Mouse (Mus musculus): ENCODE measurements around the gene Ddx23. TPM values are rescaled to one million over a fixed set of nuclear protein-coding genes. Genes with fewer than 3 reads are reported as not detected.

Gene Ddx23
- polyA plus RNA-seq, 1 experiment = 59.7 TPM

DNA sequence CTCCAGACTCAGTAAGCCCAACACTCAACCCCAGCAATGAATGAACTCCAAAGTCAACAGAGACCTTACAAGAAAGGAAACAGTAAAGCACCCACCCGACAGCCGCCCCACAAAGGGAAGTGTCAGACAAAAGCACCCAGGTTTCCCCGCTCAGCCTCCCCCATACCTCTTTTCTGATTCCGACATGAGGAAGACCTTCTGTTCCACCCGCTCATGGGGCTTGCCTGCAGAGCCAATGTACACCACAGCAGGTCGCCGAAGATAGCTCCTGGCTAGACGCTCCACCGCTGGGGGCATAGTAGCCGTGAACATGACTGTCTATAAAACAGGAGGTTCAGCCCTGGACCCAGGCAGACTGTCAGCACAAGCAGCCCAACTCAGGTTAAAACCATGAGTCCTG is 15.4 kb downstream of the Ddx23 start:
- 95% methylated on average over 10 of the region's 10 CpGs for WGBS
- DNase-seq = no peak
- no peaks in the 10 kb centered on the region for H3K27me3 ChIP-seq (ENCODE audit: control insufficient read depth, insufficient read depth, low read length)
- no peak overlapping the region for H3K27ac ChIP-seq (ENCODE audit: control insufficient read depth, insufficient read depth, low read length)
- H3K4me3 ChIP-seq (ENCODE audit: control insufficient read depth, insufficient read depth, low read length) = no peak overlapping the region
- no peaks in the 10 kb centered on the region for H3K4me1 ChIP-seq (replicated peaks; ENCODE audit: control insufficient read depth, insufficient read depth, low read length)
- H3K36me3 ChIP-seq (ENCODE audit: control insufficient read depth, insufficient read depth, low read length) = peaks cover 76% of the 10 kb centered on the region
- TF ChIP-seq CTCF (IDR thresholded peaks at IDR 0.05; ENCODE audit: borderline replicate concordance, control insufficient read depth, extremely low read depth, insufficient read depth, low read length, poor library complexity) = no peak
- TF ChIP-seq POLR2A (IDR thresholded peaks at IDR 0.05; ENCODE audit: control insufficient read depth, extremely low read depth, insufficient read depth, low read length, poor library complexity) = no peak

DNA sequence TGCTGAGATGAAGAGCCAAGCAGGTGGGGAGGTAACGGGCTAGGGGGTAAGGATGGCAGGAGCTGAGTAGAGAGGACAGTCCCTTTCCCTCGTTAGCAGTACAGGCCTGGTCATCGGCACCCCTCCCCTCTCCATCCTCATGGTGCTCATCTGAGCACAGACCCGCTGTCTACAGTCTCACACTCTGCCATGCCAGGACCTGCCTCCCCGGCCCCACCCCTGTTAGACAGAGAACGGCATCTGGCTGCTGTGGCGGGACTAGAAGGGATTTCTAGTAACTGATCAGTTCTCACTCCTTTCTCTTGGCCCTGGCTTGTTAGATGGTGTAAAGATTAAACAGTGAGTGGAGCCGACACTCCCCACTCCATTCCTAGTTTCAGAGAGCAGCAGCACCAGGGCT is 16.0 kb downstream of the Ddx23 start:
- Histone ChIP-seq H3K27ac (ENCODE audit: control insufficient read depth, insufficient read depth, low read length) (no peak overlapping the region), H3K4me1 (replicated peaks; ENCODE audit: control insufficient read depth, insufficient read depth, low read length) (no peaks in the 10 kb centered on the region), H3K4me3 (ENCODE audit: control insufficient read depth, insufficient read depth, low read length) (no peak overlapping the region), H3K27me3 (ENCODE audit: control insufficient read depth, insufficient read depth, low read length) (no peaks in the 10 kb centered on the region), H3K36me3 (ENCODE audit: control insufficient read depth, insufficient read depth, low read length) (peaks cover 71% of the 10 kb centered on the region)
- no peak for DNase-seq
- TF ChIP-seq CTCF (IDR thresholded peaks at IDR 0.05; ENCODE audit: borderline replicate concordance, control insufficient read depth, extremely low read depth, insufficient read depth, low read length, poor library complexity) = no peak
- no peak for TF ChIP-seq POLR2A (IDR thresholded peaks at IDR 0.05; ENCODE audit: control insufficient read depth, extremely low read depth, insufficient read depth, low read length, poor library complexity)
- WGBS = 90% methylated on average over 8 of the region's 8 CpGs

DNA sequence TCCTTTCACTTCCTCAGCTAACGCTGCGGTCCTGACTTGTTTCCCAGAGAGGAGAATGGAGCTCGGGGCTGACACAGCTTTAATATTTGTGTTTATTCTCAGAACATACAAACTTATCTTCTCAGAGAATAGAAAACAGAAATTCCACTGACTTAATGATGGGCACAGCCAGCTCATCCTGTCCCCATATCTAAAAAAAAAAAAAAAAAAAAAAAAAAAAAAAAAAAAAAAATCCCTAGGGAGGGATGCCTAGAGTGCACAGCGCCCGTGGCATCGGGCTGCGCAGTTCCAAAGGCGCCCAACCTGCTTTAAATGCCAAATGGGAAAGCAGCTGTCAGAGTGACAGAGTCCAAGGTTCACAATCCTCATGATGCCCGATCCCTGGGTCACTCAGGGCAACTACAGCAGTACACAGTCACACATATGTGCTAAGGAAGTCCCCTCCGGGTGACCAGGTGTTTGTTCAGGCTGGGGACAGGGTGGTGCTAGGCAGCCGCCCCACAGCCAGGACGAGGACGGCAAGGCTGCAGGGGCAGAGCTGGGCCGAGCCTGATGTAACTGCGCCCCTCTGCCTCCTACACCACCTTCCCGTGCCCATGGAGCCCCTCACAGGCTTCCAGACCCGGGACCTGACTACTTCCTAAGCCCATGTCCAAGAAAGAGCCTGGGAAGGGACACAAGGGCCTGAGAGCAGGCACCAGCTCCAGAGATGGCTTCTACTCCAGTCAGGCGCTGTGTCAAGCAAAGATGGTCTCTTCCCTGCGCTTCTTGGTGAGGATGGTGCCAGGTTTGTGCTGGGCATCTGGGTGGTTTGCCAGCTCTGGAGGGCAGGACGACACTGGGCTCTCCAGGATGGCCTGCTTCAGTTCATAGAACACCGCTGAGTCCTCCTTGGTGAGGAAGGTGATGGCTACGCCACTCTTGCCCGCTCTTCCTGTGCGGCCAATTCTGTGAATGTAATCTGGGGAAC is 17.4 kb downstream of the Ddx23 start:
- H3K27ac ChIP-seq (ENCODE audit: control insufficient read depth, insufficient read depth, low read length) = no peak overlapping the region
- TF ChIP-seq CTCF (IDR thresholded peaks at IDR 0.05; ENCODE audit: borderline replicate concordance, control insufficient read depth, extremely low read depth, insufficient read depth, low read length, poor library complexity) = no peak
- no peak for TF ChIP-seq POLR2A (IDR thresholded peaks at IDR 0.05; ENCODE audit: control insufficient read depth, extremely low read depth, insufficient read depth, low read length, poor library complexity)
- peaks cover 57% of the 10 kb centered on the region for H3K36me3 ChIP-seq (ENCODE audit: control insufficient read depth, insufficient read depth, low read length)

DNA sequence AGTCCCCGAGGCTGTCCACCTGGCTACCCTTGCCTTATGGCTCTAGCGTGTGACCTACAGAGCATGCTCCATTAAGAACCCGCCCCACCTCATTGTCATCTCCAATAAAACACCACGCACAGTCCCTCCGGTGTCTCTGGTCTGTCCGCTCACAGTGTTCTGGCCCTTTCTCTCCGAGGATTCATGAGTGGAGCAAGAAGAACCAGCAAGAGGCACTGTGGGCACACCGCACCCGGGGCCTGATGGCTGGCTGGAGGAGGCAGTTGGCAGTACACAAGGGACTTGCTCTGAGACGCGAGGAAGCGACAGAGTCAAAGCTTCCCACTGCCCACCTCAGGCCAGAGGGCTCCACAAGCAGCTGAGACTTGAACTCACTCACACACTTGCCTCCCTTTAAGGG is 18.3 kb downstream of the Ddx23 start:
- TF ChIP-seq POLR2A (IDR thresholded peaks at IDR 0.05; ENCODE audit: control insufficient read depth, extremely low read depth, insufficient read depth, low read length, poor library complexity) (no peak), CTCF (IDR thresholded peaks at IDR 0.05; ENCODE audit: borderline replicate concordance, control insufficient read depth, extremely low read depth, insufficient read depth, low read length, poor library complexity) (no peak)
- Histone ChIP-seq H3K36me3 (ENCODE audit: control insufficient read depth, insufficient read depth, low read length) (peaks cover 49% of the 10 kb centered on the region), H3K27me3 (ENCODE audit: control insufficient read depth, insufficient read depth, low read length) (no peaks in the 10 kb centered on the region), H3K27ac (ENCODE audit: control insufficient read depth, insufficient read depth, low read length) (no peak overlapping the region), H3K4me1 (replicated peaks; ENCODE audit: control insufficient read depth, insufficient read depth, low read length) (no peaks in the 10 kb centered on the region; the same call in 1 of the 2 replicates), H3K4me3 (ENCODE audit: control insufficient read depth, insufficient read depth, low read length) (no peak overlapping the region)
- 96% methylated on average over 12 of the region's 12 CpGs for WGBS
- no peak for DNase-seq

More for the DNA sequence above, 17.4 kb downstream of the Ddx23 start:
- H3K4me1 ChIP-seq (replicated peaks; ENCODE audit: control insufficient read depth, insufficient read depth, low read length) = no peaks in the 10 kb centered on the region
- DNase-seq = no peak
- 96% methylated on average over 24 of the region's 24 CpGs for WGBS
- H3K27me3 ChIP-seq (ENCODE audit: control insufficient read depth, insufficient read depth, low read length) = no peaks in the 10 kb centered on the region
- no peak overlapping the region for H3K4me3 ChIP-seq (ENCODE audit: control insufficient read depth, insufficient read depth, low read length)

DNA sequence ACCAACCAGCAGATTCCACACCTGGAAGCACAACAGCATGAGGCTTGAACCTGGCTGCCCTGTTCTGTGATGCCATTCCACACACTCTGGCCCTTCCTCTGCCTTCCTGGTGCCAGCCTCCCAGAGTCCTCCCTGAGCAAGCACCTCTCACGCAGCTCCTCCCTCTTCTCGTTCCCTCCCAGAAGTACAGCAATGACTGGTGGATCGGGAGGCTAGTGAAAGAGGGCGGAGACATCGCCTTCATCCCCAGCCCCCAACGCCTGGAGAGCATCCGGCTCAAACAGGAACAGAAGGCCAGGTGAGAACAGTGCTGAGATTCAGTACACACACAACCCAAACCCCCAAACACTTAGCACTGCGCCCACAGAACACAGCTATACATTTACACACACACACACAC is 22.5 kb downstream of the Ddx23 start:
- WGBS = 46% methylated on average over 8 of the region's 8 CpGs
- H3K27me3 ChIP-seq (ENCODE audit: control insufficient read depth, insufficient read depth, low read length) = peaks cover 2% of the 10 kb centered on the region; the same call in 1 of the 2 replicates
- TF ChIP-seq POLR2A (IDR thresholded peaks at IDR 0.05; ENCODE audit: control insufficient read depth, extremely low read depth, insufficient read depth, low read length, poor library complexity) (no peak), CTCF (IDR thresholded peaks at IDR 0.05; ENCODE audit: borderline replicate concordance, control insufficient read depth, extremely low read depth, insufficient read depth, low read length, poor library complexity) (no peak)
- no peak overlapping the region for H3K4me3 ChIP-seq (ENCODE audit: control insufficient read depth, insufficient read depth, low read length)
- peaks cover 6% of the 10 kb centered on the region for H3K4me1 ChIP-seq (replicated peaks; ENCODE audit: control insufficient read depth, insufficient read depth, low read length)
- no peak for DNase-seq
- no peak overlapping the region for H3K27ac ChIP-seq (ENCODE audit: control insufficient read depth, insufficient read depth, low read length)
- H3K36me3 ChIP-seq (ENCODE audit: control insufficient read depth, insufficient read depth, low read length) = peaks cover 6% of the 10 kb centered on the region

DNA sequence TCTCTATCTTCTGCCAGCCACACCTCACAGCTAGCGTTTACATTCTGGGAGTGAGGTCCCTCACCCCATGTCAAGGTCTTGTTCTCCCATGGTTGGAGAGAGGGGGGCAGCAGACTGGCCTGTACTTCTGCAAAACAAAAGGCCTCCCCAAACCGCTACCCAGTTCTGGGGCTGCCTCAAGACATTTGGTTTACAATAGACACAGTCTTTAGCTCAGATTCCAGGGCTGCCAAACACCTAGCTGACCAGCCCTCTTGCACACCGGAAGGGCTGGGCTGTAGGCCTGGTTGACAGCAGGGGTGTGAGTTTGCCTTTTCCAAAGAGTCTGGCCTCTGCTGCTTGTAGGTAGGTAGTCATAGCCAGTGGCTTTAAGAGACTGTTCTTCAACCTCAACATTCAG is 25.5 kb downstream of the Ddx23 start:
- Histone ChIP-seq H3K36me3 (ENCODE audit: control insufficient read depth, insufficient read depth, low read length) (no peaks in the 10 kb centered on the region), H3K4me3 (ENCODE audit: control insufficient read depth, insufficient read depth, low read length) (no peak overlapping the region), H3K4me1 (replicated peaks; ENCODE audit: control insufficient read depth, insufficient read depth, low read length) (peaks cover 17% of the 10 kb centered on the region), H3K27ac (ENCODE audit: control insufficient read depth, insufficient read depth, low read length) (no peak overlapping the region), H3K27me3 (ENCODE audit: control insufficient read depth, insufficient read depth, low read length) (peaks cover 9% of the 10 kb centered on the region; the same call in 1 of the 2 replicates)
- TF ChIP-seq CTCF (IDR thresholded peaks at IDR 0.05; ENCODE audit: borderline replicate concordance, control insufficient read depth, extremely low read depth, insufficient read depth, low read length, poor library complexity) (no peak), POLR2A (IDR thresholded peaks at IDR 0.05; ENCODE audit: control insufficient read depth, extremely low read depth, insufficient read depth, low read length, poor library complexity) (no peak)
- WGBS = 78% methylated on average over 3 of the region's 3 CpGs
- DNase-seq = no peak

Data from thymus, adult 2 months (tissue).